Mouse (Mus musculus) liver, postnatal 0 days (tissue): ENCODE measurements around the gene Bcl2l13.
A peak's percentile ranks its signal among the peaks of the same experiment; 100 is the strongest.

Experiments used
- CTCF ChIP-seq: sonication (generic); IDR thresholded peaks from 2 replicates; pipeline ENCODE4 v1.5.1; 2016; ENCODE audit warnings: antibody characterized with exemption, low read depth
- EP300 ChIP-seq: IDR thresholded peaks from 2 replicates; pipeline ENCODE4 v1.6.1; 2016; ENCODE audit warnings: antibody characterized with exemption, low read depth, mild to moderate bottlenecking

DNA sequence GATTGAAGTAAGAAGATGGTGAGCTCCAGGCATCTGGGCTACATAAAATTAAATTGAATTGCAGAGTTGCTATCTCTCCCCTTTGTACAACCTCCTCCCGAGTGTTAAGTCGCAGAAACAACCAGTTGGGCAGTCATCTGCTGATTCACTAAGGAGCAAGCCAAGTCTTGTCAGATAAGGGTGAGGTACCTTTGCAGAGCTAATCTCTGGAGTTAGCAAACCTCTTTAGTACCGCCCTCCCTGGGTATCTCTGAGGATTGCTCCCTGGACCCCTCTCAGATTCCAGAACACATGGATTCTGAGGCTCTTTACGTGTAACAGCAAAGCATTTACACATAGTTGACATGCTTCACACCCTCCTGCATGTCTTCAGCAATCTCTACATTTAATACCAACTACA lies 3.9 kb upstream of the Bcl2l13 start:
- TF ChIP-seq CTCF: peak; percentile 34; the same call in 1 of the 2 replicates
- peak; percentile 83 for TF ChIP-seq EP300
